In the genomic region with DNA sequence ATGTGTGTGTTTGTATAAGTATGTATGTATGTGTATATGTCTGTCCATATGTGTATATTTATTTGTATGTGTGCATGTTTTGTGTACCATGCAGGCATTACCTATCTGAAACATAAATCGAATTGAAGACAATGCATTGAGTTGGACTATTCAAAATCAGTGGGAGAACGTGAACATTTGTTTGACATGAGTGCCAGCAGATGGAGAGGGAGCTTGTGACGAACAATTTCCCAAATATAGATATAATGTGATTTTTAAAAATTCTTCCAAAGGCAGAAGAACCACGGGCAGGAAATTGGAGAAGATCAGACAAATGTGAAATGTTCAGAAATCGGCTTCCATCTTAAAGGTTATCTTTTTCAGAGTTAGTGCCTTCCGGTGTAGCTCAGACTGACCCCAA, we compare ENCODE assay signal across 18 mouse cellular contexts.
"Had no signal": no experiment of that assay in that cellular context is flagged by ENCODE, and none has a peak within 500 bp of the region (broad histone marks: within the 10 kb centered on the region; RNA-seq: fewer than 3 reads in every experiment).

No protein-coding gene starts in this region.

- H3K4me3 ChIP-seq: midbrain, embryonic 10.5 days; midbrain, embryonic 12.5 days; myocyte; neural tube, embryonic 13.5 days; neural tube, embryonic 15.5 days had no signal

- H3K4me1 ChIP-seq: midbrain, embryonic 10.5 days; midbrain, embryonic 12.5 days; neural tube, embryonic 13.5 days; neural tube, embryonic 15.5 days had no signal

- H3K27me3 ChIP-seq: midbrain, embryonic 12.5 days; neural tube, embryonic 13.5 days; neural tube, embryonic 15.5 days had no signal

- H3K27ac ChIP-seq: midbrain, embryonic 10.5 days; midbrain, embryonic 12.5 days; neural tube, embryonic 13.5 days; neural tube, embryonic 15.5 days had no signal

- DNase-seq: lung, adult 18-20 months; lung, embryonic 14.5 days; lung, postnatal 10 days; lung, postnatal 4 days; midbrain, embryonic 14.5 days; retina, postnatal 1 day; right cerebral cortex, adult 18-20 months; right cerebral cortex, postnatal 25 days; right cerebral cortex, postnatal 4 days; spleen, adult 18-20 months; thymus, postnatal 14 days; thymus, postnatal 36 days had no signal

- H3K9me3 ChIP-seq: midbrain, embryonic 10.5 days; midbrain, embryonic 12.5 days; neural tube, embryonic 13.5 days; neural tube, embryonic 15.5 days had no signal

- H3K4me2 ChIP-seq: lung, embryonic 14.5 days; midbrain, embryonic 12.5 days; neural tube, embryonic 13.5 days; neural tube, embryonic 15.5 days had no signal

- H3K9ac ChIP-seq: lung, embryonic 14.5 days; midbrain, embryonic 12.5 days; neural tube, embryonic 13.5 days; neural tube, embryonic 15.5 days had no signal

- H3K36me3 ChIP-seq: midbrain, embryonic 10.5 days; midbrain, embryonic 12.5 days; neural tube, embryonic 13.5 days; neural tube, embryonic 15.5 days had no signal

- ATAC-seq: midbrain, embryonic 16.5 days had no signal
